Mouse (Mus musculus) cerebellum, adult 2 months (tissue): Measurements from ENCODE around the gene Pgf. TPM values are rescaled to one million over a fixed set of nuclear protein-coding genes. Genes with fewer than 3 reads are reported as not detected.
A peak's percentile ranks its signal among the peaks of the same experiment; 100 is the strongest.
"Not testable (repeated sequence)": the region's sequence is repeated elsewhere in the genome, so short reads cannot be mapped to it uniquely, and the experiment has no call there.

ENCODE experiments used
- DNase-seq, 2 experiments: peaks; one replicate each; pipeline ENCODE4 v3.0.0; 2021
- H3K27ac ChIP-seq: fragments of 200-500 bp; 2 replicates; pipeline ENCODE4 v1.5.1; 2012; ENCODE audit warnings: low read length, control low read depth, inconsistent platforms; ENCODE audit not compliant: insufficient read depth
- H3K27me3 ChIP-seq: fragments of 200-500 bp; 2 replicates; pipeline ENCODE4 v1.6.1; 2012; ENCODE audit warnings: inconsistent platforms, mild to moderate bottlenecking, low read length, moderate library complexity; ENCODE audit not compliant: control insufficient read depth, insufficient read depth
- H3K4me1 ChIP-seq: fragments of 200-500 bp; 2 replicates; pipeline ENCODE4 v1.6.1; 2011; ENCODE audit warnings: low read length; ENCODE audit not compliant: control insufficient read depth, insufficient read depth
- H3K4me3 ChIP-seq: fragments of 200-500 bp; replicated peaks from 2 replicates; pipeline ENCODE3; 2011; ENCODE audit warnings: mild to moderate bottlenecking, low read depth, low read length, control low read depth; ENCODE audit not compliant: insufficient read depth
- CTCF ChIP-seq: fragments of 200-500 bp; IDR thresholded peaks from 2 replicates; pipeline ENCODE4 v1.5.1; 2011; ENCODE audit warnings: low read depth, mild to moderate bottlenecking, control low read depth, low read length, moderate library complexity, borderline replicate concordance; ENCODE audit not compliant: insufficient read depth
- POLR2A ChIP-seq: fragments of 200-500 bp; IDR thresholded peaks from 2 replicates; pipeline ENCODE4 v1.6.1; 2011; ENCODE audit warnings: low read length, control low read depth, borderline replicate concordance; ENCODE audit not compliant: insufficient read depth
- whole genome bisulfite sequencing: fragments of 180-500 bp; shearing (Covaris S2); methylation state at CpG from one replicate; pipeline ENCODE4 v1.1.7; 2018; 5-methylcytosine and 5-hydroxymethylcytosine counted together
- polyA plus RNA-seq: library from polyadenylated mRNA; depleted of rRNA; stranded (reverse); fragments of >200 nt; gene quantifications from 2 replicates; pipeline ENCODE4 v1.2.3, GENCODE M21; 2012

Pgf gene
- polyA plus RNA-seq, 1 experiment, result 6.1 TPM

- peaks cover 8% of the 10 kb centered on the region for H3K4me1 ChIP-seq
- DNase-seq, result no peak
- H3K4me3 ChIP-seq, result peak overlapping the region; percentile 69
- TF ChIP-seq CTCF (no peak), POLR2A (no peak)
- no peaks in the 10 kb centered on the region for H3K27me3 ChIP-seq
- H3K27ac ChIP-seq, result peak overlapping the region; percentile 17
- 7% methylated on average over 20 of the region's 20 CpGs for WGBS
These were observed 27.1 kb downstream of the Pgf start for GRCm38 (mm10) chr12:85150321-85151001.

- no peak overlapping the region for H3K27ac ChIP-seq
- H3K4me1 ChIP-seq, result peaks cover 8% of the 10 kb centered on the region
- WGBS, result 81% methylated on average over 9 of the region's 9 CpGs
- DNase-seq, result no peak
- TF ChIP-seq CTCF, result no peak
- no peak for TF ChIP-seq POLR2A
- H3K27me3 ChIP-seq, result no peaks in the 10 kb centered on the region
- no peak overlapping the region for H3K4me3 ChIP-seq
These were observed 30.7 kb downstream of the Pgf start for GRCm38 (mm10) chr12:85146881-85147280.

- TF ChIP-seq POLR2A, result no peak
- TF ChIP-seq CTCF, result no peak
- H3K27me3 ChIP-seq, result no peaks in the 10 kb centered on the region
- no peak overlapping the region for H3K4me3 ChIP-seq
- no peak for DNase-seq
- no peak overlapping the region for H3K27ac ChIP-seq
- 39% methylated on average over 9 of the region's 11 CpGs for WGBS
- H3K4me1 ChIP-seq, result peaks cover 8% of the 10 kb centered on the region
These were observed 31.2 kb downstream of the Pgf start for GRCm38 (mm10) chr12:85146355-85146754.

- no peaks in the 10 kb centered on the region for H3K27me3 ChIP-seq
- TF ChIP-seq POLR2A (no peak), CTCF (no peak)
- peaks cover 8% of the 10 kb centered on the region for H3K4me1 ChIP-seq
- no peak overlapping the region for H3K4me3 ChIP-seq
- no peak overlapping the region for H3K27ac ChIP-seq
- WGBS, result 41% methylated on average over 9 of the region's 9 CpGs
- no peak for DNase-seq
These were observed 32.0 kb downstream of the Pgf start for GRCm38 (mm10) chr12:85145630-85146029.

- peaks cover 4% of the 10 kb centered on the region for H3K4me1 ChIP-seq
- no peak for TF ChIP-seq POLR2A
- no peak for TF ChIP-seq CTCF
- WGBS, result 78% methylated on average over 4 of the region's 4 CpGs
- H3K4me3 ChIP-seq, result no peak overlapping the region
- DNase-seq, result no peak
- no peak overlapping the region for H3K27ac ChIP-seq
- no peaks in the 10 kb centered on the region for H3K27me3 ChIP-seq
These were observed 32.8 kb downstream of the Pgf start for GRCm38 (mm10) chr12:85144821-85145220.

GRCm38 (mm10) chr12:85144276-85144675, 33.3 kb downstream of the Pgf start:
- DNase-seq, H3K4me1 ChIP-seq, H3K27me3 ChIP-seq, H3K4me3 ChIP-seq, H3K27ac ChIP-seq: not testable (repeated sequence)
- TF ChIP-seq CTCF, result peak; percentile 8; the same call in 1 of the 2 replicates
- 55% methylated on average over 2 of the region's 2 CpGs for WGBS

GRCm38 (mm10) chr12:85142803-85143202, 34.8 kb downstream of the Pgf start:
- H3K4me3 ChIP-seq, result no peak overlapping the region
- peak; percentile 93 for TF ChIP-seq CTCF
- TF ChIP-seq POLR2A, result no peak
- H3K27ac ChIP-seq, result no peak overlapping the region
- no peaks in the 10 kb centered on the region for H3K4me1 ChIP-seq
- 19% methylated on average over 4 of the region's 4 CpGs for WGBS
- DNase-seq, result peak; percentile 74 to 81
- no peaks in the 10 kb centered on the region for H3K27me3 ChIP-seq

- H3K27ac ChIP-seq, result no peak overlapping the region
- H3K4me1 ChIP-seq, result peaks cover 7% of the 10 kb centered on the region
- TF ChIP-seq CTCF (no peak), POLR2A (no peak)
- no peak overlapping the region for H3K4me3 ChIP-seq
- no peak for DNase-seq
- 89% methylated on average over 6 of the region's 6 CpGs for WGBS
- no peaks in the 10 kb centered on the region for H3K27me3 ChIP-seq
These were observed 36.5 kb downstream of the Pgf start for GRCm38 (mm10) chr12:85141096-85141495.
